Comparison of ENCODE assay signal across 8 mouse cellular contexts in genomic region chr4:118179467-118180300, GRCm38 (mm10). TPM values are rescaled to one million over a fixed set of nuclear protein-coding genes. Genes with fewer than 3 reads are reported as not detected.
DNase-seq lines count a peak whose midpoint lies in the region; ATAC-seq and TF ChIP-seq lines count a peak whose summit lies in the region.

Gene Kdm4a, minus strand, starts transcription at chr4:118180043.

- no peak for TF ChIP-seq POLR2A in kidney, adult 2 months (IDR thresholded peaks at IDR 0.05; ENCODE audit: low read depth, low read length)
- peak; percentile 41; the same call in 1 of the 2 replicates for TF ChIP-seq POLR2A in spleen, adult 2 months (IDR thresholded peaks at IDR 0.05; ENCODE audit: low read depth, low read length)

- ATAC-seq in embryonic facial prominence, embryonic 13.5 days (ENCODE audit: insufficient number of reproducible peaks, insufficient read depth, low FRiP score, low TSS enrichment, low read depth) = peak; percentile 100
- peak; percentile 100 for ATAC-seq in limb, embryonic 12.5 days (ENCODE audit: insufficient number of reproducible peaks, insufficient read depth, low FRiP score, low TSS enrichment, low read depth)
- peak; percentile 100 for ATAC-seq in midbrain, embryonic 15.5 days (replicated peaks)

- H3K4me1 ChIP-seq in embryonic facial prominence, embryonic 13.5 days = peaks cover 15% of the 10 kb centered on the region
- peaks cover 9% of the 10 kb centered on the region; the same call in 1 of the 2 replicates for H3K4me1 ChIP-seq in kidney, adult 2 months (ENCODE audit: control insufficient read depth, insufficient read depth, low read length)
- H3K4me1 ChIP-seq in limb, embryonic 12.5 days (replicated peaks) = peaks cover 15% of the 10 kb centered on the region
- H3K4me1 ChIP-seq in midbrain, embryonic 15.5 days = peaks cover 16% of the 10 kb centered on the region
- peaks cover 2% of the 10 kb centered on the region; the same call in 1 of the 2 replicates for H3K4me1 ChIP-seq in spleen, adult 2 months (ENCODE audit: control insufficient read depth, insufficient read depth, insufficient read length)

- WGBS in embryonic facial prominence, embryonic 13.5 days = under 1% methylated on average over 38 of the region's 38 CpGs
- WGBS in kidney, adult 2 months = under 1% methylated on average over 38 of the region's 38 CpGs
- under 1% methylated on average over 38 of the region's 38 CpGs for WGBS in limb, embryonic 12.5 days
- under 1% methylated on average over 38 of the region's 38 CpGs for WGBS in midbrain, embryonic 15.5 days
- WGBS in spleen, adult 2 months = under 1% methylated on average over 38 of the region's 38 CpGs

- peak within 1 kb of the TSS; percentile 87 for H3K9ac ChIP-seq in embryonic facial prominence, embryonic 13.5 days
- peak within 1 kb of the TSS; percentile 80 for H3K9ac ChIP-seq in limb, embryonic 12.5 days (replicated peaks)
- peak within 1 kb of the TSS; percentile 78 for H3K9ac ChIP-seq in midbrain, embryonic 15.5 days

- DNase-seq in 3134 (ENCODE audit: extremely low read depth, insufficient read length, low spot score) = peak; percentile 95
- DNase-seq in adrenal gland, postnatal 36 days = peak; percentile 93 to 95
- peak; percentile 95 to 97 for DNase-seq in heart, adult 18-20 months
- peak; percentile 99 for DNase-seq in kidney, adult 2 months
- peak; percentile 86 to 97 for DNase-seq in spleen, adult 2 months (ENCODE audit: low read depth in 1 of 2, low spot score in 2 of 2)

- H3K36me3 ChIP-seq in embryonic facial prominence, embryonic 13.5 days = peaks cover 27% of the 10 kb centered on the region
- peaks cover 2% of the 10 kb centered on the region; the same call in 1 of the 2 replicates for H3K36me3 ChIP-seq in kidney, adult 2 months (ENCODE audit: control insufficient read depth, insufficient read depth, low read length)
- peaks cover 28% of the 10 kb centered on the region for H3K36me3 ChIP-seq in limb, embryonic 12.5 days
- peaks cover 22% of the 10 kb centered on the region for H3K36me3 ChIP-seq in midbrain, embryonic 15.5 days (replicated peaks)
- H3K36me3 ChIP-seq in spleen, adult 2 months (ENCODE audit: control insufficient read depth, insufficient read depth, low read length) = peaks cover 13% of the 10 kb centered on the region

- peak within 1 kb of the TSS; percentile 95 for H3K27ac ChIP-seq in embryonic facial prominence, embryonic 13.5 days
- peak within 1 kb of the TSS; percentile 98 for H3K27ac ChIP-seq in kidney, adult 2 months (ENCODE audit: insufficient read depth, low read depth, low read length)
- H3K27ac ChIP-seq in limb, embryonic 12.5 days = peak within 1 kb of the TSS; percentile 96
- H3K27ac ChIP-seq in midbrain, embryonic 15.5 days = peak within 1 kb of the TSS; percentile 99
- H3K27ac ChIP-seq in spleen, adult 2 months (ENCODE audit: insufficient read depth, low read length) = peak within 1 kb of the TSS; percentile 97

- no peak for TF ChIP-seq CTCF in kidney, adult 2 months (conservative IDR thresholded peaks at IDR 0.05; ENCODE audit: insufficient read depth, insufficient read length, low read depth, low read length)
- TF ChIP-seq CTCF in spleen, adult 2 months (IDR thresholded peaks at IDR 0.05; ENCODE audit: extremely low read depth, insufficient read depth, insufficient read length, insufficient replicate concordance) = no peak

- peak within 1 kb of the TSS; percentile 82 for H3K4me2 ChIP-seq in embryonic facial prominence, embryonic 13.5 days
- peak within 1 kb of the TSS; percentile 68 for H3K4me2 ChIP-seq in limb, embryonic 12.5 days
- peak within 1 kb of the TSS; percentile 73 for H3K4me2 ChIP-seq in midbrain, embryonic 15.5 days

- no peaks in the 10 kb centered on the region for H3K9me3 ChIP-seq in embryonic facial prominence, embryonic 13.5 days
- no peaks in the 10 kb centered on the region for H3K9me3 ChIP-seq in limb, embryonic 12.5 days
- H3K9me3 ChIP-seq in midbrain, embryonic 15.5 days = no peaks in the 10 kb centered on the region

- H3K4me3 ChIP-seq in embryonic facial prominence, embryonic 13.5 days = peak within 1 kb of the TSS; percentile 75
- H3K4me3 ChIP-seq in kidney, adult 2 months (ENCODE audit: insufficient read depth, low read depth, low read length) = peak within 1 kb of the TSS; percentile 87
- H3K4me3 ChIP-seq in limb, embryonic 12.5 days (replicated peaks) = peak within 1 kb of the TSS; percentile 71
- H3K4me3 ChIP-seq in midbrain, embryonic 15.5 days = peak within 1 kb of the TSS; percentile 78
- H3K4me3 ChIP-seq in spleen, adult 2 months (ENCODE audit: extremely low read depth, insufficient read depth, insufficient read length) = peak within 1 kb of the TSS; percentile 92

- H3K27me3 ChIP-seq in embryonic facial prominence, embryonic 13.5 days = no peaks in the 10 kb centered on the region
- no peaks in the 10 kb centered on the region for H3K27me3 ChIP-seq in kidney, adult 2 months (replicated peaks; ENCODE audit: control insufficient read depth, insufficient read depth, low read length)
- H3K27me3 ChIP-seq in limb, embryonic 12.5 days = no peaks in the 10 kb centered on the region
- no peaks in the 10 kb centered on the region for H3K27me3 ChIP-seq in midbrain, embryonic 15.5 days (replicated peaks)
- no peaks in the 10 kb centered on the region for H3K27me3 ChIP-seq in spleen, adult 2 months (ENCODE audit: control insufficient read depth, insufficient read depth, low read length)

RNA-seq across cellular contexts. Expression of gene Kdm4a, which starts in this region (rescaled TPM):
- total RNA-seq in adrenal gland, postnatal 36 days (2021) = 10 to 100 TPM; 35.7 to 43.4 TPM
- 55.0 and 56.9 TPM in 2 replicates for polyA plus RNA-seq in embryonic facial prominence, embryonic 13.5 days (2015; fragmentation: Nextera tagmentation; extraction: Ambion mirVana)
- total RNA-seq in heart, adult 18-20 months (2021) = 10 to 100 TPM; 24.9 to 25.8 TPM
- 31.9 and 34.0 TPM in 2 replicates for polyA plus RNA-seq in kidney, adult 2 months (2012; rRNA removed)
- 58.0 and 58.1 TPM in 2 replicates for polyA plus RNA-seq in limb, embryonic 12.5 days (2016; fragmentation: Nextera tagmentation; extraction: Ambion mirVana)
- 51.8 and 53.8 TPM in 2 replicates for polyA plus RNA-seq in midbrain, embryonic 15.5 days (2015; fragmentation: Nextera tagmentation; extraction: Ambion mirVana)
- 26.8 and 28.3 TPM in 2 replicates for polyA plus RNA-seq in spleen, adult 2 months (2012; rRNA removed)

Comparison
In these comparisons a context has a peak if more than half of its experiments do, and no peak if none do; other contexts are left out.
1. Peak in every context shown above with its lines: DNase-seq, ATAC-seq, H3K4me3 ChIP-seq and H3K27ac ChIP-seq.